Comparison of ENCODE assay signal across 17 mouse cellular contexts in genomic region chr2:181586124-181586523, GRCm38 (mm10).
"Had no signal": no experiment of that assay in that cellular context is flagged by ENCODE, and none has a peak within 500 bp of the region (broad histone marks: within the 10 kb centered on the region; RNA-seq: fewer than 3 reads in every experiment).

No protein-coding gene starts in this region.

- H3K9me3 ChIP-seq: limb, embryonic 13.5 days; liver, embryonic 13.5 days; midbrain, embryonic 12.5 days; midbrain, embryonic 15.5 days; neural tube, embryonic 12.5 days; neural tube, embryonic 15.5 days had no signal

- ATAC-seq: intestine, postnatal 0 days; lung, postnatal 0 days; midbrain, embryonic 15.5 days had no signal

- H3K4me3 ChIP-seq: limb, embryonic 13.5 days; liver, embryonic 13.5 days; midbrain, embryonic 12.5 days; midbrain, embryonic 15.5 days; neural tube, embryonic 12.5 days; neural tube, embryonic 15.5 days had no signal

- H3K27ac ChIP-seq: kidney, postnatal 0 days; limb, embryonic 13.5 days; liver, embryonic 13.5 days; macrophage; midbrain, embryonic 12.5 days; midbrain, embryonic 15.5 days; neural tube, embryonic 12.5 days; neural tube, embryonic 15.5 days had no signal

- DNase-seq: kidney, adult 2 months; kidney, postnatal 4 days; left cerebral cortex, postnatal 4 days; liver; liver, embryonic 13.5 days; lung, embryonic 14.5 days; right cerebral cortex, postnatal 25 days; thymus, postnatal 25 days had no signal

- H3K27me3 ChIP-seq: limb, embryonic 13.5 days; liver, embryonic 13.5 days; midbrain, embryonic 12.5 days; midbrain, embryonic 15.5 days; neural tube, embryonic 12.5 days; neural tube, embryonic 15.5 days had no signal

- H3K9ac ChIP-seq: limb, embryonic 13.5 days; liver, embryonic 13.5 days; lung, embryonic 14.5 days; midbrain, embryonic 12.5 days; midbrain, embryonic 15.5 days; neural tube, embryonic 12.5 days; neural tube, embryonic 15.5 days had no signal

- H3K4me2 ChIP-seq: limb, embryonic 13.5 days; liver, embryonic 13.5 days; lung, embryonic 14.5 days; midbrain, embryonic 12.5 days; midbrain, embryonic 15.5 days; neural tube, embryonic 12.5 days; neural tube, embryonic 15.5 days had no signal
